Mouse (Mus musculus): Measurements from ENCODE around the gene Pou2f1.

DNA sequence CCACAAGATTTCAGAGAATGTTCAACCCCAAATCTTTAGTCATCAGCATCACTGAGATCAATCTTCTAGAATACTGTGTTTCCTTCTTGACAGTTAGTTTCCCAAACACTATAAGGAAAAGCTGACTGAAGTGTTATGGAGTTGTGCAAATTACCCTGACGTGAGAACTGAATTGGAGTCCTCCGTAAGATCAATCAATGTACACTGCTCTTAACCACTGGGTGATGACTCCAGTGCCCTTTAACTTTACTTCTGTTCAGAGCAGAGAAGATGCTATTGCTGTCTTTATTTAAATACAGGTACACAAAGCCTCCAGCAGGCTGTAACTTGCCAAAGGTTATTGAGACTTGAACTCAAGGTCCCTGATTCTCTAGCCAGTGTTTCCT is 88.1 kb downstream of the Pou2f1 start:
- no peak for TF ChIP-seq POLR2A (IDR thresholded peaks at IDR 0.05; ENCODE audit: low read depth, low read length)
- TF ChIP-seq CTCF (IDR thresholded peaks at IDR 0.05; ENCODE audit: borderline replicate concordance, insufficient read depth, low read length) = no peak

Data from embryonic fibroblast, embryonic 13.5 days (primary cell).